Mouse (Mus musculus): ENCODE measurements around the gene Mfsd2a.
"Not testable (repeated sequence)": the region's sequence is repeated elsewhere in the genome, so short reads cannot be mapped to it uniquely, and the experiment has no call there.

The Mfsd2a gene

GRCm38 (mm10) chr4:122961100-122961567 is at the start of gene Mfsd2a:
TSS of gene Mfsd2a (minus strand) at chr4:122961188.
- DNase-seq (ENCODE audit: low spot score), result peak; percentile 64

- DNase-seq (ENCODE audit: low spot score), result no peak
These were observed 44.3 kb upstream of the Mfsd2a start for GRCm38 (mm10) chr4:123005054-123005966.

DNA sequence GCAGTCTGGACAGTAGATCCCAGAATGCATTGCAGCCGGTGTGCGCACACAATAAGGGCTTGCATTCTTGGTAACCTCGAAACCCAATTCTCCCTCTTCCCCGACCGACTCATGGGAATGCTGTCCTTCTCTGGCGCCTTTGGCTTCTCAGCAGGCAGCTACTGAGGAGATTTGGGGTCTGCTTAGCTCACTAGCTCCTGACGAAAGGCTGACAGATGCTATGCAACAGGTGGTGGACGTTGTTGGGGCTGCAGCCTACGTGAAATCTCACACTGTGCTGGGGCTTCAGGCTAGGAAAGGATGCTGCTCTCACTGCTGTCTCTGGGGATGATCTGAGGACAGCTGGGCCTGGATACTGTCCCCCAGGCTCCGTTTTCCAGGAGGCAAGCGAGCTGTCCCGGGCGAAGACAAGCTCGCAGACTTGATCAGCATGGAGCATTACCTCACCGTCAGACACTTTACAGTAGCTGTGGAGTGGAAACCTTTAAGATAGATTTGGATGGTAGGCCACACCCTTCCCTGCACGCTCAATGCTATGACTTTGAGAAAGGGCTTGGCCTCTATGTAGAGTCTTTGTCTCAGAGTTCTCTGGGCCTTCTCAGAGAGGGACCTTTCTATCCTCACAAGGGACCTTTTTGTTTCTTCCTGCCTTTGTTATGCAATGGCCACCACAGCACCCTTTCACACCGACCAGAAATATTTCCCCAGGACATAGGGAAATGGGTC is 39.8 kb upstream of the Mfsd2a start:
- no peak for DNase-seq (ENCODE audit: low spot score)

- no peak for DNase-seq (ENCODE audit: low spot score)
These were observed 39.1 kb upstream of the Mfsd2a start for GRCm38 (mm10) chr4:123000130-123000529.

DNA sequence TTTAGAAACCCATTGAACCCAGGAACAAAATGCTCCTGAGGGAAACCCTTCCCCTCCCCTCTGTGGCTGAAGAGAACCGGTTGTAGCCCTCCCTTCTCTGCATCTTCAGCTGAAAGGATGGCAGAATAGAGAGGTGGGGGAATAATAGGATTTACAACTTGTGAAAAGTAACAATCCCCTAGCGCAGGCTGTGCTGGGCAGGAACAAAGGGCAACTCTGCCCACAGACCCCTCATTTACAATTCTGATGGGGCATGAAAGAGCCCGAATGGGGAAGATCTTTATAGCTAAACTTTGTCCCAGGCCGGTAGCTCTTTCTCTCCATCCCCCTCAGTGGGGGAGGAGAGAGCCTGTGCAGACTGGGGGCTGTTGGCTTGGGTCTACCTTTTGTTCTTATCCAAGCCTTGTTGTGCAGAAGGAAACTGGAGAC is 38.3 kb upstream of the Mfsd2a start:
- no peak for DNase-seq (ENCODE audit: low spot score)

DNA sequence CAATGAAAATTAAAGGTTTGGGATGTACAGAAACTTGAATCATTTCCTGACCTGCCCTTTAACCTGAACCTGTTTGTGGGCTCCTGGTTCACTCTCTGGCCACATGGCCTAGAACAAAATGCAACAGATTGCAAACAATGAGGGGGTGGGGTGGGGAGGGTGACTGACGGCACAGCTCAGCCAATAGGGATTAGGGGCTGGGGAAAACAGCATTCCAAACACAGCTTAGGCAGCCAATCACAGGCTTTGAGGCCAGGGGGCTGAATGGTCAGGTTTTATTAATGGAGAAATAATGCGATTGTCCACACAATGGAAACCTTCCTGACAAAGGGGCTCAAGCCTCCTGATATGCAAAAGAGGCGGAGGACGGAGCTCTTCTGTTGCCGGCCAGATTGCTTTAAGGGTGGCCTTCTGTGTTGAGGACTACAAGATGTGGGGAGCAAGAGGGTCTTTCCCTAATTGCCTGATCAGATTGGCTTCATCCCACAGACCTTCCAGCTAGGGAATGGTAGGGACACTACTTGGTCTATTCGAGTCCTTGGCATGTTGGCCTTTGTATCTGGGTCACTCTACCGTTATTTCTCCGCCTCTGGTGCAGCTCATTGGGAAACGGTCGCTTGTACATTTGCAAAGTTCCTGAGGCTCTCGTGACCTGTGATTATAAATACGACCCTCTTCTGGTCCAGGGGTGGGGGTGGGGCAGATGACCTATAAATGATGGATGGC is 37.7 kb upstream of the Mfsd2a start:
- no peak for DNase-seq (ENCODE audit: low spot score)

DNA sequence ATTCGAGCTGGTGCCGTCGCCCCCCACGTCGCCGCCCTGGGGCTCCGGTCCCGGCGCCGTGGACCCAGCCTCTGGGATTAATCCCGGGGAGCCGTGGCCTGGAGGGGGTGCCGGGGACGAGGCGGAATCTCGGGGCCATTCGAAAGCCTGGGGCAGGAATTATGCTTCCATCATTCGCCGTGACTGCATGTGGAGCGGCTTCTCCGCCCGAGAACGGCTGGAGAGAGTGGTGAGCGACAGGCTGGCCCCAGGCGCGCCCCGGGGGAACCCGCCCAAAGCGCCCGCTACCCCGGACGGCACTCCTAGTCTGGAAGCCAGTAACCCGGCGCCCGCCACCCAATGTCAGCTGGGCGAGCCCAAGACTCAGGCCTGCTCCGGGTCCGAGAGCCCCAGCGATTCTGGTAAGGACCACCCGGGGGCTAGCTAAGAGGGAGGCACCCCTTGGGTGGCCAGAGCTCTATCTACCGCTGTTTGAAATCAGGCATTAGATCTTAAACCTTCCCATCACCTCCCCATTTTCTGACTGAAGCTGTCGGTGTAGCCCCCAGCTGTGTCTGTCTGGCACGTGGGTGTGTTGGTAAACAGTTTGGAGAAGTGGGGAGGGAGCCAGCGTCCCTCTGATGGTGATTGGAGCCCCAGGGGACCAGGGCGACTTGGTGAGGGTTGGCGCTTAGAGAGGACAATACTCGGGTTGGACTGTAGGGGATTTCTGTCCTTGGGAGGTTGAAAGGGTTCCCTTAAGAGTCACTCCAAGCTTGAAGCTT is 35.8 kb upstream of the Mfsd2a start:
- no peak for DNase-seq (ENCODE audit: low spot score)

- no peak for DNase-seq (ENCODE audit: low spot score)
These were observed 35.2 kb upstream of the Mfsd2a start for GRCm38 (mm10) chr4:122996221-122996617.

DNA sequence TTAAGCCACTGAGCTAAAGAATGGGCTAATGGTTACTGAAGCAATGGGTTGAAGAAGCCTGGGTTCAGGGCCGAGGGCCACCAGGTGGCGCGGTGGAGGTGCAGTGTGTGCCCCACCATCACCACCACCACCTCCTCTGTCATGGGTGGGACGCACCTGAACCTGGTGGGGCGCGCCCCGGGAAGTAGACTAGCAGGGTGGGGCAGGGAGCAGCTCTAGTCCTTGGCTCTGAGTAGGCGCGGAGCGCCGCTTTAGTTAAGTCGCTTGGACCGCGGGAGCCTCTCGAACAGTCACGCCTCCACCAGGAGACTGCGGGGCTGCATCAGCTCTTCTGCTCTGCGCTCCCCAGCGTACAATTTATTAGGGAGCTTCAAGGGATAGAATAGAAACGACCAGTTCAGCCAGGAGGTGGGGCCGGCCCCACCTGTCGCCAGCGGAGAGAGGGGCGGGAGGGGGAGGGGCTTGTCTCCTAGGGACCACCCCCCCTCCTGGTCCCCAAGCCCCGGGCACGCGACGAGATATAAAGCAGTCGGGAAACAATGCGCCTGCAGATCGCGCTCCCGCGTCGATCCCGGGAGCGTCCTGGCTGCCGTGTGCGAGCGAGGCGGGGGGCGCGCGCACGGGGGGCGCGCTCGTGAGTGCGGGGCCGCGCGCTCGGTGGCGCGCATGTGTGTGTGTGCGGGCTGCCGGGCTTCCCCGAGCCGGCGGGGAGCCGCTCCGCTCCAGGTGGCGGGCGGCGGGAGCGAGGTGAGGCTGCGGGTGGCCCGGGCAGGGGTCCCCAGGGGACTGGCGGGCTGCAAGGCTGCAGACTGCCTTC is 34.6 kb upstream of the Mfsd2a start, which contains the start of gene Mycl:
Mycl (plus strand) TSS at position 249 of the 817 bp plus-strand sequence.
- peak; percentile 87 for DNase-seq (ENCODE audit: low spot score)

GRCm38 (mm10) chr4:122992276-122992675 is 31.3 kb upstream of the Mfsd2a start:
- DNase-seq (ENCODE audit: low spot score), result no peak

- DNase-seq (ENCODE audit: low spot score), result no peak
These were observed 30.2 kb upstream of the Mfsd2a start for GRCm38 (mm10) chr4:122991177-122991576.

- DNase-seq (ENCODE audit: low spot score), result not testable (repeated sequence)
These were observed 27.0 kb upstream of the Mfsd2a start for GRCm38 (mm10) chr4:122988004-122988403.

DNA sequence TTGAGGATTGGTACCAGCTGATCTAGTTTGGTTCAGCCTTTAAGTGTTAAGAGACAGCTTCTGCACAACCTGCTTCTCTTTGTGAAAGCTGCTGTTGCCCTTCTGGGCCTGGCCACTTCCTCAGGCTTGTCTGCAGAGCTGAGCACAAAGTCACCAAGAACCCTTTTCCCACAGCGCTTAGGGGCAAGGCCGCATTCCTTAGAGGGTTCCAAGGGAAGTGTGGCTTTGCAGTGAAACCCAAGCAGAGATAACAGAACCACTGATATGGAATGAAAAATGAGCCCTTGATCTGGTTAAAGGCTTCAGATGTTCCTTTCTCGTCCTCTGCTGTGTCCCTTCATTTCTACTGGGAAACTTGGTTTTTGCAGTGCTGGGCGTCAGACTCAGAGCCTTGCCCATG is 26.4 kb upstream of the Mfsd2a start:
- no peak for DNase-seq (ENCODE audit: low spot score)

DNA sequence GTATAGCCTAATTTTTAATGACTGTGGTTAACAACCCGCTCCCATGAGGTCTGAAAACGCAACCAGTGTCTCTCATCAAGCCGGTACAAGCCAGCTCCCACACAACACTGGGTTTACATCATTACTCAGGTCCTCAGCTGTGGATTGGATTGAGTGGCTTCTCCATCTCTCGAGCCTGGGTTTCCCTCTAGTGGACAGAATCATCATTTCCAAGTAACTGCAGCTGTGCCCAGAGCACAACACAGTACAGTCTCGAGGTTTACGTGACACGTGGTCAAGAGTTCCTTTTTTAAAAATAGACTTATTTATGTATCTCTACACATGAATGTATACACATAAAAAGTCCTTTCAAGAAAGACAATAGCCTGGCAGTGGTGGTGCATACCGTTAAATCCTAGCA is 24.1 kb upstream of the Mfsd2a start:
- DNase-seq (ENCODE audit: low spot score), result no peak

- no peak for DNase-seq (ENCODE audit: low spot score)
These were observed 22.7 kb upstream of the Mfsd2a start for GRCm38 (mm10) chr4:122983486-122984261.

DNA sequence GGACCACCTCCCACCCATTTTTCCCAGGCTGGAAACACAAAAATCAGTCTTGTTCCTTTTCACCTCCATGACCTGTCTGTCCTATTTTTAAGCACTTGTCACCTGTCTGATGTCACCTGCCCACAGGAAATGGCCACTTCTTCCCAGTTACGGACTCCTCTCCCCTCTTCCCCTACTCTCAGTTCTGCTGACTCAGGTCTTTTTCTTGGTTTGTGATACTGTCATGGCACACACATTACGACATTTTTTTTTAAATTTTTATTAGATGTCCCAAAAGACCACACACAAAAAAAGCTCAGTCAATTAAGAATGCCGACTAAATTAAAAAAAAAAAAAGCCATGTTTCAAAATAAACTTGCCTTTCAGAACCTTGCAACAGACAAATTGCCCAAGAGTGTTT is 21.5 kb upstream of the Mfsd2a start:
- DNase-seq (ENCODE audit: low spot score), result no peak

DNA sequence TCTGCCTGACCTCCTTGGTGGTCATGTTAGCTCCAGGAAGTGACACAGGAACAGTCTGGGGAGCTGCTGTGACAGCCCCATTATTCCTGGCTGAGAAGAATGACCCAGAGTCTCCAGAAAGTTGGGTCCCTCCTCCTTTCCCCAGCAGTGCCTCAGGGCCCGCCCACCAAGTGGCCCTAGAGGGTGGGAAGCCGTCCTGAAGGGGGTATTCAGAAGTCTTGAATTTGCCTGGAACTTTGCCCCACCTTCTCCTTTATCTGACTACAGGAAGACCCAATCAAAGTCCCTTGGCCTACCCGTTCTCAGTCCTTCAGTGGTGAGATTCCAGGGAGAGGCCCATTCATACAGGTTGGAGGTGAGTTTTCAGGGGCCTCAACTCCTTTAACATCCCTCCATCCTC is 20.9 kb upstream of the Mfsd2a start:
- no peak for DNase-seq (ENCODE audit: low spot score)

GRCm38 (mm10) chr4:122981238-122981637 is 20.2 kb upstream of the Mfsd2a start:
- DNase-seq (ENCODE audit: low spot score), result no peak

DNA sequence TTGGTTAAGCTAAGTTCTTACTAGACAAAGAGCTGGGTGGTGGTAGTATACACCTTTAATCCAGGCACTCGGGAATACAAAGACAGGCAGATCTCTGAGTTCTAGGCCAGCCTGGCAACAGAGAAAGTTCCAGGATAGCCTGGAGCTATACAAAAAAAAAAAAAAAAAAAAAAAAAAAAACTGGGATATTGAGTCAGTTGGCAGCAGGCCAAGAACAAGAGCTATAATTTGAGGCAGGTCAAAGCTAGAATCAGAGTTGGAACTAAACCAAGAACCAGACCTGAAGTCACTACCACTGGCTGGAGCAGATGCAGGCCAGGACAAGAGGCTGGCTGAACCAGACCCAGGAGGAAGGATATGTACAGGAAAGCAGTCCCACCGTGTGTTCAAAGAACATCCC is 19.7 kb upstream of the Mfsd2a start:
- DNase-seq (ENCODE audit: low spot score), result no peak

- DNase-seq (ENCODE audit: low spot score), result no peak
These were observed 18.8 kb upstream of the Mfsd2a start for GRCm38 (mm10) chr4:122979826-122980225.
